Mouse (Mus musculus) intestine, embryonic 14.5 days (tissue): ENCODE data around the gene Tfb2m. TPM values are rescaled to one million over a fixed set of nuclear protein-coding genes. Genes with fewer than 3 reads are reported as not detected.

ENCODE experiments used
- ATAC-seq: fragments of 200-750 bp; cut with Nextera tagmentation; replicated peaks from 2 replicates; pipeline ENCODE4 v1.8.0; 2017; ENCODE audit warnings: low read depth, moderate number of reproducible peaks, moderate TSS enrichment, moderate library complexity; ENCODE audit not compliant: low FRiP score, low TSS enrichment
- DNase-seq: peaks from one replicate; pipeline ENCODE4 v3.0.0-alpha.2; 2018; ENCODE audit warnings: low spot score
- H3K27ac ChIP-seq: fragments of 300-500 bp; sonication (generic); 2 replicates; pipeline ENCODE4 v1.5.1; 2014; ENCODE audit warnings: low read depth, mild to moderate bottlenecking, control low read depth
- H3K27me3 ChIP-seq: fragments of 300-500 bp; sonication (generic); replicated peaks from 2 replicates; pipeline ENCODE4 v1.6.1; 2014; ENCODE audit warnings: low read length, control low read depth; ENCODE audit not compliant: control insufficient read depth, insufficient read depth
- H3K36me3 ChIP-seq: fragments of 300-500 bp; sonication (generic); 2 replicates; pipeline ENCODE4 v1.6.1; 2014; ENCODE audit warnings: low read length, control low read depth; ENCODE audit not compliant: control insufficient read depth, insufficient read depth
- H3K4me1 ChIP-seq: fragments of 300-500 bp; sonication (generic); replicated peaks from 2 replicates; pipeline ENCODE4 v1.6.1; 2014; ENCODE audit warnings: low read length, control low read depth, mixed read lengths; ENCODE audit not compliant: control insufficient read depth, insufficient read depth
- H3K4me2 ChIP-seq: fragments of 300-500 bp; sonication (generic); 2 replicates; pipeline ENCODE4 v1.6.1; 2014; ENCODE audit warnings: low read length
- H3K4me3 ChIP-seq: fragments of 300-500 bp; sonication (generic); 2 replicates; pipeline ENCODE4 v1.5.1; 2014; ENCODE audit warnings: low read depth, low read length, control low read depth, mixed read lengths
- H3K9ac ChIP-seq: fragments of 300-500 bp; sonication (generic); 2 replicates; pipeline ENCODE4 v1.6.1; 2014; ENCODE audit warnings: mild to moderate bottlenecking, low read length
- H3K9me3 ChIP-seq: fragments of 300-500 bp; sonication (generic); 2 replicates; pipeline ENCODE4 v1.6.1; 2016; ENCODE audit warnings: low read length, control low read depth; ENCODE audit not compliant: control insufficient read depth
- WGBS: fragments of 180-500 bp; shearing (Covaris S2); extraction: QIAGEN DNeasy Blood & Tissue Kit; methylation state at CpG from one replicate; pipeline ENCODE4 v1.1.7; 2014; 5-methylcytosine and 5-hydroxymethylcytosine counted together
- polyA plus RNA-seq: library from polyadenylated mRNA; unstranded; fragments of >200 nt; fragmentation: Nextera tagmentation; extraction: Ambion mirVana; gene quantifications from 2 replicates; pipeline ENCODE4 v1.2.1, GENCODE M21; 2014

Gene Tfb2m
- polyA plus RNA-seq, 1 experiment from 2014 or later, result 26.4 TPM

DNA sequence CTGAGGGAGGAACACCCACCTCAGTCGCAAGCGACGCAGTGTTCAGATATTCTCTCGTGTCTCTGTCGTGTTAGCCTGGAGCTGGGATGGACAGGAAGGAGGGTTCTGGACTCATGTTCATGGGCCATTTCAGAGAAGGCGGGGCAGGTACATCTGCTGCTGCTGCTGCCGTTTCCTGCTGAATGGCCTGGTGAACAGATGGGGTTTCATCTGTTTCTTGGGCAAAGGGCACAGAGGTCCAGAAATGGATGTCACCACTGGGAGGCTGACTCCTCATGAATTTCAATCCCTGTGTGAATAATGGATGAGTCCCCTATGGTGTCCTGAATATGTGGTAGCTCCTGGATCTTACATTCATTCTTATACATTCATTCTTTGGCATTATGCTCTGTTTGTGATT lies 21.5 kb upstream of the Tfb2m start:
- ATAC-seq (no peak), DNase-seq (no peak)
- Histone ChIP-seq H3K9me3 (no peaks in the 10 kb centered on the region), H3K4me3 (no peak overlapping the region), H3K36me3 (no peaks in the 10 kb centered on the region), H3K4me1 (peaks cover 16% of the 10 kb centered on the region), H3K27me3 (no peaks in the 10 kb centered on the region), H3K27ac (no peak overlapping the region), H3K9ac (no peak overlapping the region), H3K4me2 (no peak overlapping the region)
- 72% methylated on average over 7 of the region's 7 CpGs for WGBS

GRCm38 (mm10) chr1:179563926-179564325 lies 17.9 kb upstream of the Tfb2m start:
- 75% methylated on average over 5 of the region's 5 CpGs for WGBS
- Histone ChIP-seq H3K9me3 (no peaks in the 10 kb centered on the region), H3K27ac (no peak overlapping the region), H3K4me1 (peaks cover 8% of the 10 kb centered on the region), H3K4me2 (no peak overlapping the region), H3K4me3 (no peak overlapping the region), H3K27me3 (no peaks in the 10 kb centered on the region), H3K9ac (no peak overlapping the region), H3K36me3 (no peaks in the 10 kb centered on the region)
- ATAC-seq (no peak), DNase-seq (no peak)

DNA sequence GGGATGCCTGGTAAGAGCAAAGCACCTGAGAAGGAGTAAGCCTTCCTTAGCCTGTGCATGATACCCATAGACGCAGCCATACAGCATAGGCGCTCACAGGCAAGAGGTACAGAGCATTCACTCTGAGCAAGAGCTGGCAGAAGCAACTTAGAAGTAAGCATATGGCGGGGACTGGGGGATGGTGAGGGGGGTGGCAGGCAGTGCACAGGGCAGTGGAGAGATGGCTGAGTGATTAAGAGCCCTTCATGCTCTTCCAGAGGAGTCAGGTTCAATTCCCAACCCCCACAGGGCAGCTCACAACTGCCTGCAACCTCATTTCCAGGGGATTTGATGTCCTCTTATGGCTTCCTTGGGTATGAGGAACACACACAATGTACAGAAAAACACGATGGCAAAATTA lies 17.1 kb upstream of the Tfb2m start:
- Histone ChIP-seq H3K4me1 (peaks cover under 1% of the 10 kb centered on the region), H3K9ac (no peak overlapping the region), H3K4me3 (no peak overlapping the region), H3K4me2 (no peak overlapping the region), H3K27me3 (no peaks in the 10 kb centered on the region), H3K9me3 (no peaks in the 10 kb centered on the region), H3K27ac (no peak overlapping the region), H3K36me3 (no peaks in the 10 kb centered on the region)
- ATAC-seq (no peak), DNase-seq (no peak)
- WGBS, result 79% methylated on average over 4 of the region's 4 CpGs

GRCm38 (mm10) chr1:179560845-179561430 lies 14.9 kb upstream of the Tfb2m start:
- H3K9ac ChIP-seq, result no peak overlapping the region
- H3K27me3 ChIP-seq, result no peaks in the 10 kb centered on the region
- H3K4me1 ChIP-seq, result no peaks in the 10 kb centered on the region
- H3K9me3 ChIP-seq, result no peaks in the 10 kb centered on the region
- WGBS, result 91% methylated on average over 6 of the region's 6 CpGs
- ATAC-seq (no peak), DNase-seq (no peak)
- H3K4me2 ChIP-seq, result no peak overlapping the region
- H3K4me3 ChIP-seq, result no peak overlapping the region
- no peak overlapping the region for H3K27ac ChIP-seq
- no peaks in the 10 kb centered on the region for H3K36me3 ChIP-seq

GRCm38 (mm10) chr1:179559446-179560194 lies 13.6 kb upstream of the Tfb2m start:
- H3K9me3 ChIP-seq, result no peaks in the 10 kb centered on the region
- no peak for DNase-seq
- H3K4me3 ChIP-seq, result no peak overlapping the region
- no peak overlapping the region for H3K4me2 ChIP-seq
- no peak; the same call in 1 of the 2 replicates for ATAC-seq
- H3K27me3 ChIP-seq, result no peaks in the 10 kb centered on the region
- no peak overlapping the region for H3K27ac ChIP-seq
- H3K36me3 ChIP-seq, result no peaks in the 10 kb centered on the region
- no peaks in the 10 kb centered on the region for H3K4me1 ChIP-seq
- H3K9ac ChIP-seq, result no peak overlapping the region
- WGBS, result 73% methylated on average over 11 of the region's 11 CpGs

GRCm38 (mm10) chr1:179556921-179557320 lies 10.9 kb upstream of the Tfb2m start:
- no peak for DNase-seq
- no peak for ATAC-seq
- 81% methylated on average over 3 of the region's 3 CpGs for WGBS

DNA sequence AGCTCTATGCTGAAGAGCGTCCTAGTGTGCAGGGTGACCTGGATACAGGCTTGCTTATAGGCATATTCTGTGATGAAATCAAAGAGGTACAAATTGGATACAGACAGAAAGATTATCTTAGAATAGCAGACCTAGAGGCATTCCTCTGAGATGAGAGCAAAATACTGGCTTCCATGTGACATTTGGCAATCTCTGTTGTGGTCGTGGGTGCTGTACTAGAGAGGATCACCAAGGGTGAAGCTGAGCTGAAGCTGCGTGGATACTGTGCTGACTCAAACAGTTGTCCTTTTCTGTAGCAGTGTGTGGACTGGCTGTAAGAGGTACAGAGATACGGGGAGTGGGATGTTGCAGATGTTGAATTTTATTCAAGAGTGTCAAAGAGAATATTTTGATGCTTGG lies 7.9 kb upstream of the Tfb2m start:
- no peak overlapping the region for H3K9ac ChIP-seq

More at GRCm38 (mm10) chr1:179556921-179557320, 10.9 kb upstream of the Tfb2m start:
- Histone ChIP-seq H3K4me1 (no peaks in the 10 kb centered on the region), H3K27me3 (no peaks in the 10 kb centered on the region), H3K4me3 (no peak overlapping the region), H3K9ac (no peak overlapping the region), H3K9me3 (no peaks in the 10 kb centered on the region), H3K27ac (no peak overlapping the region), H3K36me3 (no peaks in the 10 kb centered on the region), H3K4me2 (no peak overlapping the region)

GRCm38 (mm10) chr1:179553197-179553948 lies 7.3 kb upstream of the Tfb2m start:
- no peak overlapping the region for H3K27ac ChIP-seq
- WGBS, result 70% methylated on average over 5 of the region's 5 CpGs
- DNase-seq, result no peak

More for the DNA sequence above, 7.9 kb upstream of the Tfb2m start:
- Histone ChIP-seq H3K4me3 (no peak overlapping the region), H3K4me2 (no peak overlapping the region), H3K27me3 (no peaks in the 10 kb centered on the region), H3K4me1 (no peaks in the 10 kb centered on the region), H3K9me3 (no peaks in the 10 kb centered on the region), H3K36me3 (no peaks in the 10 kb centered on the region), H3K27ac (no peak overlapping the region)
- ATAC-seq, result no peak
- WGBS, result 82% methylated on average over 4 of the region's 4 CpGs
- no peak for DNase-seq

More at GRCm38 (mm10) chr1:179553197-179553948, 7.3 kb upstream of the Tfb2m start:
- no peaks in the 10 kb centered on the region for H3K36me3 ChIP-seq
- no peak overlapping the region for H3K4me2 ChIP-seq
- H3K4me3 ChIP-seq, result no peak overlapping the region
- no peak overlapping the region for H3K9ac ChIP-seq
- no peak for ATAC-seq
- H3K4me1 ChIP-seq, result no peaks in the 10 kb centered on the region
- no peaks in the 10 kb centered on the region for H3K27me3 ChIP-seq
- no peaks in the 10 kb centered on the region for H3K9me3 ChIP-seq
